Mouse (Mus musculus) erythroblast, embryonic 14.5 days (primary cell): ENCODE data around the gene Stx12. TPM values are rescaled to one million over a fixed set of nuclear protein-coding genes. Genes with fewer than 3 reads are reported as not detected.
"Not testable (repeated sequence)": the region's sequence is repeated elsewhere in the genome, so short reads cannot be mapped to it uniquely, and the experiment has no call there.

Experiments
- H3K27me3 ChIP-seq: 2 replicates; pipeline ENCODE4 v1.6.1; 2012; ENCODE audit warnings: inconsistent platforms; ENCODE audit not compliant: control insufficient read depth
- H3K36me3 ChIP-seq: 2 replicates; pipeline ENCODE4 v1.6.1; 2012; ENCODE audit warnings: mild to moderate bottlenecking, inconsistent platforms; ENCODE audit not compliant: control insufficient read depth
- H3K4me1 ChIP-seq: 2 replicates; pipeline ENCODE4 v1.6.1; 2012; ENCODE audit warnings: inconsistent platforms; ENCODE audit not compliant: control insufficient read depth
- H3K4me3 ChIP-seq: replicated peaks from 2 replicates; pipeline ENCODE3; 2012; ENCODE audit warnings: moderate library complexity, mild to moderate bottlenecking, inconsistent platforms
- H3K9me3 ChIP-seq: 2 replicates; pipeline ENCODE4 v1.6.1; 2012; ENCODE audit warnings: low read length, inconsistent platforms, mixed read lengths; ENCODE audit not compliant: control insufficient read depth
- GATA1 ChIP-seq: IDR thresholded peaks from 2 replicates; pipeline ENCODE4 v1.6.1; 2012; ENCODE audit warnings: low read length, inconsistent platforms, mixed read lengths
- TAL1 ChIP-seq: IDR thresholded peaks from 3 replicates; pipeline ENCODE4 v1.6.1; 2012; ENCODE audit warnings: low read length, inconsistent platforms, mixed read lengths
- polyA plus RNA-seq: library from polyadenylated mRNA; stranded (reverse); fragments of >175 nt; gene quantifications from 2 replicates; pipeline ENCODE4 v1.2.3, GENCODE M21; 2012

Gene Stx12
- 0.36 and 0.46 TPM in 2 replicates for polyA plus RNA-seq

DNA sequence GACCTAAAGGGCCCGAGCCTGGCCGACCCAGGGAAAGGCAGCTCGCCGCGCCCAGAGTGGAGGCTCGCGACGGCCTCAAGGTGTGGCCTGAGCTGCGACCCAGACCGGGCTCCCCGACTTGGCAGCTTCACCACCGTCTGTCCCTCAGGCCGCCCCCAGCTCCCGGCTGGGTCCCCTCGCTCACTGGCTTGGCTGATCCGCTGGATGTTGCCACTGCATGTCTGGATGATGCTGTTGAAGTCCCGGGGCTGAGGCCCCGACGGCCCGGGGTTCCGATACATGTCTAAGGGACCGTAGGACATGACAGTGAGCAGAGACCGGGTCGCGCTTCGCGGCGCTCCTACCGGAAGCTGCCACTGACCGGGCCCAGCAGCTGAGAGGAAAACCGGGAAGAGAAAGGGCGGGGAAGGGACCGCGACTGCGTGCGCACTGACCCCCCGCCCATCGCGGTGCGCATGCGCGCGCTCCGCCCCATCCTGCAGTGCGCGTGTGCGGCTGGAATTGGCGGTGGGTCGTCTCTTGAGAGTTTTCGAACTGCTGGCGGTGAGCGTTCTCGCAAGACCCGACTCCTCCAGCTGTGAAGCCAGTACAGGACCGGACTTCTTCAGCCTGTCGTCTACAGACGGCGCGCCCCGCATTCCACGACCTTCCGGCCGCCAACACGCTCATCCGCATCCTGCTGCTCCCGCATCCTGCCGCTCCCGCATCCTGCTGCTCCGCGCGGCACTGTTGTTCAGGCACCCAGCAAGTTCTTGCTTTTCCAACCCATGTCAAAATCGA is at the start of gene Stx12:
Stx12 (minus strand) TSS at position 446 of the 780 bp plus-strand sequence.
- H3K4me3 ChIP-seq = peak within 1 kb of the TSS; percentile 68
- H3K9me3 ChIP-seq = no peaks in the 10 kb centered on the region
- no peak for TF ChIP-seq TAL1
- TF ChIP-seq GATA1 = no peak
- H3K4me1 ChIP-seq = peaks cover 37% of the 10 kb centered on the region
- H3K36me3 ChIP-seq = peaks cover 30% of the 10 kb centered on the region
- no peaks in the 10 kb centered on the region for H3K27me3 ChIP-seq

GRCm38 (mm10) chr4:132932752-132933404 is 48.6 kb upstream of the Stx12 start:
- Histone ChIP-seq H3K4me1 (peaks cover 5% of the 10 kb centered on the region), H3K9me3 (no peaks in the 10 kb centered on the region), H3K36me3 (no peaks in the 10 kb centered on the region), H3K27me3 (peaks cover 9% of the 10 kb centered on the region), H3K4me3 (no peak overlapping the region)
- TF ChIP-seq GATA1 (no peak), TAL1 (no peak)

DNA sequence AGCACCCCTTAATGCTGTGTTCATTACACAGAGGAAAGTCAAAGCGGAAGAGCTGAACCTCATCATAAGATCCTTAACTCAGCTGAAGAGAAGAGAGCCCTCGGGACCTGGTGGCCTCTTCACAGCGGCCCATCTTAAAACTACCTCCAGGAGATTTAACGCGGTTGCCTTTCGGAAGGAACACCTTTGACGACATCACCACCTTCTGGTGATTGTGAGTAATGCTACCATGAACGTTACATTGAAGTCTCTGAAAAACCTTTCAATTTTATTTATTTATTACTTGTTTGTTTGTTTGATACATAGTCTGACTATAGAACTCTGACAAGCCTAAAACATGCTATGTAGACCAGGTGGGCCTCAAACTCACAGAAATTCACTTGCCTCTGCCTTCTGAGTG is 46.5 kb upstream of the Stx12 start:
- Histone ChIP-seq H3K27me3 (peaks cover 9% of the 10 kb centered on the region), H3K4me3 (no peak overlapping the region), H3K4me1 (peaks cover 5% of the 10 kb centered on the region), H3K36me3 (no peaks in the 10 kb centered on the region), H3K9me3 (no peaks in the 10 kb centered on the region)
- TF ChIP-seq GATA1 (no peak), TAL1 (no peak)

DNA sequence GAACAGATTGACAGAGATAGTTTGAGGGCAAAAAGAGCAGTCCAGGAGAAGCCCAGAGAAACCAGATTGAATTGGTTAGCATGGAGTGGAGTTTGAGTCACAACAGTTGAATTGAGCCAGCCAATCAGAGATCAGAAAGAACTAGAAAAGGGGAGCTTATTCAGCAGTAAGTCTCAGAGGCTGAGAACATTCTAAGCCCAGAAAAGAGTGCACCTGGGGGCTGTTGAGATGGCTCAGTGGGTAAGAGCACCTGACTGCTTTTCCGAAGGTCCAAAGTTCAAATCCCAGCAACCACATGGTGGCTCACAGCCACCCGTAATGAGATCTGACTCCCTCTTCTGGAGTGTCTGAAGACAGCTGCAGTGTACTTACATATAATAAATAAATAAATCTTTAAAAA is 42.2 kb upstream of the Stx12 start:
- not testable (repeated sequence) for H3K36me3 ChIP-seq, H3K27me3 ChIP-seq, H3K4me3 ChIP-seq, H3K9me3 ChIP-seq
- peaks cover 14% of the 10 kb centered on the region for H3K4me1 ChIP-seq

DNA sequence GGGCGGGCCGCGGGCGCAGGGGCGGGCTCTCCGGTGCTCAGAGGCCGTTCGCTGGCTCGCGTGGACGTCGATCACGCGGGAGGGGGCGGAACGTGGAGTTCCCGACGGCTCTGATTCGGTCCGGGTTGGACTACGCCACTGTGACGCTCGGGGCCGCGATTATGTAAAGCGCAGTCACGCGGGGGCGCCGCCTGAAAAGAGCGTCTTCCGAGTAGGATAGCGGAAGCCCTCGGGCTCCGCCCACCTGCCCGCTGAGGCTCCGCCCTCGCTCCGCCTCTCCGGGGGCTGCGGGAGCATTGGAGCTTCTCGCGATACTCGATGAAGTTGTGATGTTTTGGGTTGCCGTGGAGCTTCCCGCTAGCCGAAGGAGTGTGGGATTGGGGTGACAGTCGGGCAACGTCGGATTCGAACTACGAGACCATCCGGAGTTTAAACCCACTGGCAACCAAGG is 38.3 kb upstream of the Stx12 start, which contains the start of gene Fam76a:
Fam76a (minus strand) TSS at position 1 of the 451 bp plus-strand sequence.
- peak within 1 kb of the TSS; percentile 95 for H3K4me3 ChIP-seq
- peaks cover 28% of the 10 kb centered on the region for H3K36me3 ChIP-seq
- no peaks in the 10 kb centered on the region for H3K9me3 ChIP-seq
- TF ChIP-seq TAL1 (no peak), GATA1 (0 out of 2 replicates have a peak, but pooled peaks have one; percentile 21)
- H3K27me3 ChIP-seq = peaks cover 4% of the 10 kb centered on the region
- peaks cover 32% of the 10 kb centered on the region for H3K4me1 ChIP-seq

- H3K27me3 ChIP-seq = peaks cover 4% of the 10 kb centered on the region
- TF ChIP-seq TAL1 = peak; percentile 23; the same call in 1 of the 3 replicates
- TF ChIP-seq GATA1 = no peak
- H3K4me3 ChIP-seq = peak overlapping the region; percentile 95
- peaks cover 32% of the 10 kb centered on the region for H3K4me1 ChIP-seq
- no peaks in the 10 kb centered on the region for H3K9me3 ChIP-seq
- H3K36me3 ChIP-seq = peaks cover 33% of the 10 kb centered on the region
Measured at GRCm38 (mm10) chr4:132922061-132922530, 37.8 kb upstream of the Stx12 start.

- Histone ChIP-seq H3K4me3 (peak overlapping the region; percentile 95), H3K36me3 (peaks cover 38% of the 10 kb centered on the region), H3K9me3 (no peaks in the 10 kb centered on the region), H3K27me3 (peaks cover 4% of the 10 kb centered on the region), H3K4me1 (peaks cover 32% of the 10 kb centered on the region)
- no peak for TF ChIP-seq GATA1
Measured at GRCm38 (mm10) chr4:132921488-132921887, 37.2 kb upstream of the Stx12 start.

GRCm38 (mm10) chr4:132920171-132920570 is 35.9 kb upstream of the Stx12 start:
- H3K9me3 ChIP-seq = no peaks in the 10 kb centered on the region
- peaks cover 3% of the 10 kb centered on the region for H3K27me3 ChIP-seq
- no peak for TF ChIP-seq GATA1
- no peak for TF ChIP-seq TAL1

DNA sequence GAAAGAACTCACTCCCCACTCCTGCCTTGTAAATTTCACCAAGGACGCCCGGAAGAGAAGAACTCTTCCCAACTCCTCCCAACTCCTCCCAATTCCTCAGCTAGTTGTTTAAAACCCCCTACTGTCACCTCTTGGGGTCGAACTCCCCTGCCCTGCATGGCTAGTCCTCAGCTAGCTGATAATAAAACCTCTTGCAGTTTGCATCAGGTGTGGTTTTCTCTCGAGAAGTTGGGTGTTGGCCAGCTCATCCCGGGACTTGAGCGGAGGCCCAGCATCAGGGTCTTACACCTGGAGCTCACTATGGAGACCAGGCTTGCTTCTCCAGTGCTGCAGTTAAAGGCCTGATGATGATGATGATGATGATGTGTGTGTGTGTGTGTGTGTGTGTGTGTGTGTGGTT is 34.2 kb upstream of the Stx12 start:
- Histone ChIP-seq H3K4me1 (peaks cover 30% of the 10 kb centered on the region), H3K36me3 (peaks cover 66% of the 10 kb centered on the region)
- H3K27me3 ChIP-seq, H3K9me3 ChIP-seq, H3K4me3 ChIP-seq: not testable (repeated sequence)

More at GRCm38 (mm10) chr4:132920171-132920570, 35.9 kb upstream of the Stx12 start:
- Histone ChIP-seq H3K36me3 (peaks cover 49% of the 10 kb centered on the region), H3K4me1 (peaks cover 32% of the 10 kb centered on the region), H3K4me3 (no peak overlapping the region)
